Mouse (Mus musculus): ENCODE results near the gene Fam71e1.

Gene Fam71e1

GRCm38 (mm10) chr7:44495992-44496770 is at the start of gene Fam71e1, which contains the start of gene Emc10:
Gene Fam71e1, plus strand, starts transcription at chr7:44496581.
Gene Emc10, minus strand, starts transcription at chr7:44496529.
- peak; percentile 96 for DNase-seq (ENCODE audit: low spot score)

GRCm38 (mm10) chr7:44453256-44453655 is 43.1 kb upstream of the Fam71e1 start:
- no peak for DNase-seq (ENCODE audit: low spot score)

GRCm38 (mm10) chr7:44456302-44456701 is 40.1 kb upstream of the Fam71e1 start:
- no peak for DNase-seq (ENCODE audit: low spot score)

- no peak for DNase-seq (ENCODE audit: low spot score)
Observed at GRCm38 (mm10) chr7:44460067-44460466, 36.3 kb upstream of the Fam71e1 start.

GRCm38 (mm10) chr7:44460767-44461502 is 35.4 kb upstream of the Fam71e1 start:
- DNase-seq (ENCODE audit: low spot score): no peak

GRCm38 (mm10) chr7:44461503-44462217 is 34.7 kb upstream of the Fam71e1 start:
- no peak for DNase-seq (ENCODE audit: low spot score)

- DNase-seq (ENCODE audit: low spot score): no peak
Observed at GRCm38 (mm10) chr7:44462218-44463055, 33.9 kb upstream of the Fam71e1 start.

- no peak for DNase-seq (ENCODE audit: low spot score)
Observed at GRCm38 (mm10) chr7:44463056-44463425, 33.3 kb upstream of the Fam71e1 start.

GRCm38 (mm10) chr7:44463556-44464225 is 32.7 kb upstream of the Fam71e1 start:
- DNase-seq (ENCODE audit: low spot score): no peak

GRCm38 (mm10) chr7:44464511-44464910 is 31.9 kb upstream of the Fam71e1 start:
- DNase-seq (ENCODE audit: low spot score): no peak

GRCm38 (mm10) chr7:44465111-44465510 is 31.3 kb upstream of the Fam71e1 start, which contains the start of gene Aspdh:
Gene Aspdh, plus strand, starts transcription at chr7:44465391.
- no peak for DNase-seq (ENCODE audit: low spot score)

- no peak for DNase-seq (ENCODE audit: low spot score)
Observed at GRCm38 (mm10) chr7:44466006-44466887, 30.1 kb upstream of the Fam71e1 start.

- no peak for DNase-seq (ENCODE audit: low spot score)
Observed at GRCm38 (mm10) chr7:44466888-44467311, 29.5 kb upstream of the Fam71e1 start.

GRCm38 (mm10) chr7:44467811-44468411 is 28.5 kb upstream of the Fam71e1 start, which contains the start of gene Josd2:
Gene Josd2, plus strand, starts transcription at chr7:44467980.
- peak; percentile 97 for DNase-seq (ENCODE audit: low spot score)

GRCm38 (mm10) chr7:44468644-44469285 is 27.6 kb upstream of the Fam71e1 start:
- no peak for DNase-seq (ENCODE audit: low spot score)

GRCm38 (mm10) chr7:44469677-44470675 is 26.4 kb upstream of the Fam71e1 start:
- no peak for DNase-seq (ENCODE audit: low spot score)

Measured in adipocyte (in vitro differentiated cells).